ENCODE assay signal across 8 mouse cellular contexts in the genomic region with DNA sequence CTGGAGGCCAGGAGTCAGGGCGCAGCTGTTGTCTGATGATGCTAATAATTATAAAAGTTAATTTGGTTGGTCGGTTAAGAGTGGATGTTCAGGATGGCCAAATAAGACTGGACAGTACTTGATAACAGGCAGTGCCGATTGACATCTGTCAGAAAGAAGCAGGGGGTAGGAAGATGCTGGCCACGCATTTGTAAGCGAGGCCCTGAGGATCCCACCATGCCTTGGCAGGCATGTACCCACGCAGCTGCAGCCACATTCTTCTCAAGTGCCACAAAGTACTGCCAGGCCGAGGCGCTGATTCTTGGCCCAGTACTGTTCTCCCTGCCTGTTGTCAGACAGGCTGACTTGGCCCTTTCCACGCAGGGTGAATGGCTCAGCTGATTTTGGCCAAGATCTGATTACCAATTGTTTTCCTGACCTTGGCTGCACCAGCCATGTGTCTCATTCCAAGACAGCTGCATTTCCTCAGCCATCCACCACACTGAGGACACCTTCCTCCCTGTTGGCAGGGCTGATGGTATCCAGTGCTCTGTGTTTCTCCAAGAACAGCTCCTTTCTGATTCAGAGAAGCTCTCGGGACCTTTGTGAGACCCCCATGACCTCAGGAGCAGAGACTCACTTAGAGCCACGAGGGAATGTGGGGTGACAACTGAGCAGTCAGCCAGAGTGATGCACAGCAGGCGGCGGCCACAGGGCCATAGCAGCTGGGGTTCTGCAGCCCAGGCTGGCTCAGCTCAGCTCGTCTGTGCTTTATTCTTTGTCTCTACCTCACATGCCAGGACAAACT. TPM values are rescaled to one million over a fixed set of nuclear protein-coding genes. Genes with fewer than 3 reads are reported as not detected.
DNase-seq lines count a peak whose midpoint lies in the region; ATAC-seq lines count a peak whose summit lies in the region.

No protein-coding gene starts in this region.

- no peaks in the 10 kb centered on the region for H3K27me3 ChIP-seq in hindbrain, embryonic 10.5 days (ENCODE audit: insufficient read depth, poor library complexity, severe bottlenecking)
- no peaks in the 10 kb centered on the region for H3K27me3 ChIP-seq in midbrain, embryonic 12.5 days

- peaks cover 31% of the 10 kb centered on the region for H3K4me1 ChIP-seq in hindbrain, embryonic 10.5 days (replicated peaks)
- H3K4me1 ChIP-seq in midbrain, embryonic 12.5 days, result peaks cover 19% of the 10 kb centered on the region

- H3K27ac ChIP-seq in hindbrain, embryonic 10.5 days, result peak overlapping the region; percentile 57
- H3K27ac ChIP-seq in midbrain, embryonic 12.5 days (replicated peaks), result peak overlapping the region; percentile 55

- no peak overlapping the region for H3K4me3 ChIP-seq in hindbrain, embryonic 10.5 days
- no peak overlapping the region for H3K4me3 ChIP-seq in midbrain, embryonic 12.5 days

- WGBS in hindbrain, embryonic 10.5 days, result 42% methylated on average over 14 of the region's 14 CpGs
- 52% methylated on average over 14 of the region's 14 CpGs for WGBS in midbrain, embryonic 12.5 days

- no peaks in the 10 kb centered on the region for H3K9me3 ChIP-seq in hindbrain, embryonic 10.5 days
- H3K9me3 ChIP-seq in midbrain, embryonic 12.5 days, result no peaks in the 10 kb centered on the region

- no peak overlapping the region for H3K9ac ChIP-seq in midbrain, embryonic 12.5 days (replicated peaks)

- ATAC-seq in midbrain, embryonic 12.5 days (ENCODE audit: low FRiP score, low read depth), result peak; percentile 62; the same call in 1 of the 2 replicates
- ATAC-seq in erythroid progenitor cell, adult 5-6 weeks (replicated peaks; ENCODE audit: low FRiP score, poor library complexity, severe bottlenecking), result no peak

- no peaks in the 10 kb centered on the region for H3K36me3 ChIP-seq in hindbrain, embryonic 10.5 days
- no peaks in the 10 kb centered on the region for H3K36me3 ChIP-seq in midbrain, embryonic 12.5 days

- H3K4me2 ChIP-seq in midbrain, embryonic 12.5 days (replicated peaks), result no peak overlapping the region

- peak; percentile 16 for DNase-seq in gastrocnemius, postnatal 10 days
- no peak for DNase-seq in gastrocnemius, adult 8-10 months (ENCODE audit: low spot score in 2 of 2)
- peak; percentile 40 for DNase-seq in embryo, embryonic 10 days (ENCODE audit: low spot score)
- DNase-seq in hindbrain, embryonic 10.5 days (ENCODE audit: low spot score), result peak; percentile 33
- no peak for DNase-seq in left cerebral cortex, adult 18-20 months (ENCODE audit: low spot score in 2 of 2)
- DNase-seq in c-Kit-positive CD71-positive TER-119-positive erythroid progenitor cells, embryonic 14.5 days (ENCODE audit: low spot score), result no peak

RNA-seq across cellular contexts. Expression of gene Insm1, which starts 53.5 kb away (rescaled TPM):
- not detected for total RNA-seq in gastrocnemius, postnatal 10 days (2021)
- total RNA-seq in gastrocnemius, adult 8-10 months (2022), result not detected
- 4.9 and 7.3 TPM in 2 replicates for polyA plus RNA-seq in hindbrain, embryonic 10.5 days (2016; fragmentation: Nextera tagmentation; extraction: Ambion mirVana)
- 12.2 and 12.8 TPM in 2 replicates for polyA plus RNA-seq in midbrain, embryonic 12.5 days (2016; fragmentation: Nextera tagmentation; extraction: Ambion mirVana)
- 1 to 10 TPM; 6.7 to 7.0 TPM for total RNA-seq in left cerebral cortex, adult 18-20 months (2021)
- 1.3 TPM in 1 of 2 replicates, not detected in the other for total RNA-seq in erythroid progenitor cell, adult 5-6 weeks (2015; ENCODE audit: low replicate concordance)
- not detected in 2 replicates for total RNA-seq in erythroid progenitor cell, adult 5-6 weeks (2017; ENCODE audit: low replicate concordance)

Comparison
In these comparisons a context has a peak if more than half of its experiments do, and no peak if none do; other contexts are left out.
1. DNase-seq: peak in gastrocnemius, postnatal 10 days (single experiment), embryo, embryonic 10 days (single experiment) and hindbrain, embryonic 10.5 days (single experiment); none in gastrocnemius, adult 8-10 months (0 of 2), left cerebral cortex, adult 18-20 months (0 of 2) and c-Kit-positive CD71-positive TER-119-positive erythroid progenitor cells, embryonic 14.5 days (single experiment).